Mouse (Mus musculus): Measurements from ENCODE around the gene Gm17428. TPM values are rescaled to one million over a fixed set of nuclear protein-coding genes. Genes with fewer than 3 reads are reported as not detected.
"Not testable (repeated sequence)": the region's sequence is repeated elsewhere in the genome, so short reads cannot be mapped to it uniquely, and the experiment has no call there.

The Gm17428 gene
- total and polyA plus RNA-seq, 3 experiments, result not detected

DNA sequence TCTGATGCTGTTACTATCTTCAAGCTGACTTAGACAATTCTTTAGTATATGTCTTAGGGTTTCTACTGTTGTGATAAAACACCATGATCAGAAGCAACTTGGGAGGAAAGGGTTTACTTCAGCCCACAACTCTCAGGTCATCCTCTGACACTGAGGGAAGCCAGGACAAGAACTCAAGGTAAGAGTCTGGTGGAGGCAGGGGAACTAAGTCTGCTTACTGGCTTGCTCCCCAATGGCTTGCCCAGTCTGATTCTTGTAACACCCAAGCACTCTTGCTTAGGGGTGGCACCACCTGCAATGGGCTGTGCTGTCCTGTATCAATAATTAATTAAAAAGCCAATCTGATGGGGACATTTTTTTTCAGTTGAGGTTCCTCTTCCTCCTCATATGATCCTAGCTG is 21.9 kb downstream of the Gm17428 start:
- H3K9ac ChIP-seq (ENCODE audit: control insufficient read depth, low read depth, low read length, poor library complexity, severe bottlenecking), result no peak overlapping the region
- peaks cover 0 to 7% of the 10 kb centered on the region in 2 experiments; a peak in 2 of 4 replicates for H3K36me3 ChIP-seq (ENCODE audit: control insufficient read depth in 1 of 2, insufficient read depth in 2 of 2, low read length in 2 of 2)
- H3K4me1 ChIP-seq (ENCODE audit: control insufficient read depth in 1 of 2, insufficient read depth in 2 of 2, low read length in 2 of 2), result peaks cover 2 to 17% of the 10 kb centered on the region in 2 experiments; a peak in 3 of 4 replicates
- H3K27me3 ChIP-seq (ENCODE audit: control insufficient read depth in 1 of 2, insufficient read depth in 2 of 2, low read length in 2 of 2), result peaks cover 2% of the 10 kb centered on the region in 2 experiments
- TF ChIP-seq TAL1 (IDR thresholded peaks at IDR 0.05; ENCODE audit: low read length) (no peak), POLR2A (IDR thresholded peaks at IDR 0.05; ENCODE audit: control insufficient read depth in 1 of 2, insufficient read depth in 1 of 2, low read depth in 1 of 2, low read length in 2 of 2, poor library complexity in 1 of 2) (no peak), SMC3 (IDR thresholded peaks at IDR 0.05; ENCODE audit: low read depth, low read length) (no peak), GABPA (IDR thresholded peaks at IDR 0.05; ENCODE audit: low read depth, low read length) (no peak), NELFE (IDR thresholded peaks at IDR 0.05; ENCODE audit: low read depth, low read length) (no peak), POLR2AphosphoS2 (IDR thresholded peaks at IDR 0.05; ENCODE audit: low read length) (no peak), POLR2AphosphoS5 (IDR thresholded peaks at IDR 0.05; ENCODE audit: borderline replicate concordance, low read depth, low read length) (no peak), TCF12 (IDR thresholded peaks at IDR 0.05; ENCODE audit: low read depth, low read length) (no peak), KAT2A (conservative IDR thresholded peaks at IDR 0.05; ENCODE audit: low read depth, low read length) (no peak), GATA1 (IDR thresholded peaks at IDR 0.05; ENCODE audit: low read depth, low read length) (no peak), MAZ (IDR thresholded peaks at IDR 0.05; ENCODE audit: low read depth, low read length) (no peak), CHD2 (IDR thresholded peaks at IDR 0.05; ENCODE audit: low read length) (no peak), USF2 (IDR thresholded peaks at IDR 0.05; ENCODE audit: borderline replicate concordance in 1 of 2, insufficient read depth in 1 of 2, low read depth in 1 of 2, low read length in 2 of 2) (no peak), CHD1 (IDR thresholded peaks at IDR 0.05; ENCODE audit: low read depth, low read length) (no peak), ZMIZ1 (IDR thresholded peaks at IDR 0.05; ENCODE audit: low read depth, low read length) (no peak), UBTF (IDR thresholded peaks at IDR 0.05; ENCODE audit: borderline replicate concordance, insufficient read depth, low read depth, low read length) (no peak), ZNF384 (IDR thresholded peaks at IDR 0.05; ENCODE audit: low read depth, low read length) (no peak), JUND (IDR thresholded peaks at IDR 0.05; ENCODE audit: low read depth, low read length) (no peak), RCOR1 (IDR thresholded peaks at IDR 0.05; ENCODE audit: low read depth, low read length) (no peak), USF1 (IDR thresholded peaks at IDR 0.05; ENCODE audit: low read depth, low read length) (no peak)
- H3K4me3 ChIP-seq (ENCODE audit: control insufficient read depth in 1 of 2, insufficient read depth in 1 of 2, low read depth in 2 of 2, low read length in 2 of 2), result no peak overlapping the region
- no peak overlapping the region for H3K27ac ChIP-seq (ENCODE audit: control insufficient read depth, low read depth, low read length)
- DNase-seq (ENCODE audit: low read depth, low spot score), result no peak
- no peaks in the 10 kb centered on the region; the same call in 1 of the 2 replicates for H3K79me2 ChIP-seq (ENCODE audit: control insufficient read depth, insufficient read depth, low read length, poor library complexity)
- no peaks in the 10 kb centered on the region for H3K9me3 ChIP-seq (replicated peaks; ENCODE audit: insufficient read depth, low read length)

DNA sequence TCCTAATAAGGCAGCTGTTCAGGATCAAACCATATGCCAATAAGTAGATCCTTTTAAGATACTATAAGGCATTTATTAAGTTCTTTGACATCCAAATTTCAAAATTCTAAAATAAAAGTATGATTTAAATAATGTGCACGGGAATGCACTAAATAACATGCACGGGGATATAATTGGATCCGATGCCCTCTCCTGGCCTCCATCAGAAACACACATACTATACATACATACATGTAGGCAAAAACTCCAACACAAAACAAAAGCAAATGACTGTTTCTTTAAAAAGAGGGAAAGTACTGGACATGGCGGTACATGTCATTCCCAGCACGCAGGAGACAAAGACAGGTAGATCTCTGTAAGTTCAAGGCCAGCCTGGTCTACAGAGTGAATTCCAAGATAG is 23.1 kb downstream of the Gm17428 start:
- H3K9ac ChIP-seq (ENCODE audit: control insufficient read depth, low read depth, low read length, poor library complexity, severe bottlenecking); H3K9me3 ChIP-seq (replicated peaks; ENCODE audit: insufficient read depth, low read length); H3K27me3 ChIP-seq (ENCODE audit: control insufficient read depth in 1 of 2, insufficient read depth in 2 of 2, low read length in 2 of 2); H3K79me2 ChIP-seq (ENCODE audit: control insufficient read depth, insufficient read depth, low read length, poor library complexity); DNase-seq (ENCODE audit: low read depth, low spot score); H3K36me3 ChIP-seq (ENCODE audit: control insufficient read depth in 1 of 2, insufficient read depth in 2 of 2, low read length in 2 of 2); H3K4me3 ChIP-seq (ENCODE audit: control insufficient read depth in 1 of 2, insufficient read depth in 1 of 2, low read depth in 2 of 2, low read length in 2 of 2); H3K27ac ChIP-seq (ENCODE audit: control insufficient read depth, low read depth, low read length): not testable (repeated sequence)
- peaks cover 2 to 29% of the 10 kb centered on the region in 2 experiments; a peak in 3 of 4 replicates for H3K4me1 ChIP-seq (ENCODE audit: control insufficient read depth in 1 of 2, insufficient read depth in 2 of 2, low read length in 2 of 2)

Measured in MEL (cell line).